Mouse (Mus musculus): ENCODE measurements around the gene Cd69.

The Cd69 gene

DNA sequence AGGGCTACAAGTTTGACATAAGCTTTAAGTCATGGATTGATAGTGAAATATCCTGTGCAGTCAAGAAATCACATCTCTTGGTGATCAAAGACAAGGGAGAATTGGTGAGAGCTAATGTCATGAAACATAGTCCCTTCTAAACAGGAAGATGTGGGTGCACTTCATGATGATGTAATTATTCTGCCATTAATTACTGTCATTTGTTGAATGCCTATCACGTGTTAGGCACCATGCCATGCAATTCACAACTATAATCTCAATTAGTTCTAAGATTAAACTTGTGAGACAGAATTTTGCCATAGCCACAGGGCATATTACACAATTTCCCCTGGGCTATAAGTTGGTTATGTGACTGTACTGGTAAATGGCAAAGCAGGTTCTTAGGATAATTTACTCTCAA lies 28.2 kb downstream of the Cd69 start:
- no peak for DNase-seq (ENCODE audit: low spot score)

DNA sequence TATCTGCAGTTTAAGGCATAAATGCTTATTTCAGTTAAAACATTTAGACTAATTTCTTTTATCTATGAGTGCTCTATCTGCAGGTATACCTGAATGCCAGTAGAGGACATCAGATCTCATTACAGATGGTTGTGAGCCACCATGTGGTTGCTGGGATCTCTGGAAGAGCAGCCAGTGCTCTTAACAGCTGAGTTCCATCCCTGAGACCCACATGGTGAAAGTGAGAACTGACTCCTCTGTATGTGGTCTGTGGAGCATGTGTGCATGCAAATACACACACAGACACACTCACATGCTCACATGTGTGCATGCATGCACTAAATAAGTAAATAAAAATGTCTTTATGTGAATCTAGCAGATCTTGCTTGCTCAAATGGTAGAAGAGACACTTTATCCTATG lies 29.4 kb downstream of the Cd69 start:
- no peak for DNase-seq (ENCODE audit: low spot score)

DNA sequence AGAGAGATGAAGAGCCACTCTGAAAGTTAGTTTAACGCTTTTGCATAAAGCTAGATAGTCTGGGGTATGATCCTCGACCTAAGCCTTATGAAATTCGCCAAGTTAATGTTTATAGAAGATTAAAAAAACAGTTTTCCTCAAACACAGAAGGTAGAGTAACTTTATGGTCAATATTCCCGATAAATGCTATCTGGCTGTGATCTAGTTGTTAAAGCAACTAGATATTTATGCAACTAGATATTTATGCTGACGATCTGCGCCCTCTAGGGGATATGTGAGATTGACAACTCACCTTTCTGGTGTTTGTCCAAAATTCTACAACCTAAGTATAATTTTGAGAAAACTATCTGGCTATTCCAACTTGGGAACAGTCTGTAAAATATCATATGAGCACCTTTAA lies 33.3 kb downstream of the Cd69 start:
- peak; percentile 44 for DNase-seq (ENCODE audit: low spot score)

DNA sequence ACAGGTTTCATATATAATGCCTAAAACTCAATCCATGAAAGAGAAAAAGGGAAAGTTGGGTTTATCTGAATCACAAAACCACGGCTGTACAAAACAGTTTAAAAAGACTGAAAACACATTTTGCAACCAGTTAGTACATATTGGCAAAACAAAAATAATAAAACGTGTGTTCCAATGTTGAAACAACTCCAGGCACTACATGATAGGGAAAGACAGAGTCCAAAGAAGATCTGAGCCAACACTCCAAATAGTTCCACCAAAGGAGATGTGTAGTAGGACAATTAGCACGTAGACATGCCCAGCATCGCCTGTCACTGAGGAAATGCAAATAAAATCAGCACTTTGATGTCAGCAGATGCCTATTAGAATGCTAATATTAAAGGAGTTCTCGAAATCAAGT lies 33.8 kb downstream of the Cd69 start:
- DNase-seq (ENCODE audit: low spot score), result no peak

DNA sequence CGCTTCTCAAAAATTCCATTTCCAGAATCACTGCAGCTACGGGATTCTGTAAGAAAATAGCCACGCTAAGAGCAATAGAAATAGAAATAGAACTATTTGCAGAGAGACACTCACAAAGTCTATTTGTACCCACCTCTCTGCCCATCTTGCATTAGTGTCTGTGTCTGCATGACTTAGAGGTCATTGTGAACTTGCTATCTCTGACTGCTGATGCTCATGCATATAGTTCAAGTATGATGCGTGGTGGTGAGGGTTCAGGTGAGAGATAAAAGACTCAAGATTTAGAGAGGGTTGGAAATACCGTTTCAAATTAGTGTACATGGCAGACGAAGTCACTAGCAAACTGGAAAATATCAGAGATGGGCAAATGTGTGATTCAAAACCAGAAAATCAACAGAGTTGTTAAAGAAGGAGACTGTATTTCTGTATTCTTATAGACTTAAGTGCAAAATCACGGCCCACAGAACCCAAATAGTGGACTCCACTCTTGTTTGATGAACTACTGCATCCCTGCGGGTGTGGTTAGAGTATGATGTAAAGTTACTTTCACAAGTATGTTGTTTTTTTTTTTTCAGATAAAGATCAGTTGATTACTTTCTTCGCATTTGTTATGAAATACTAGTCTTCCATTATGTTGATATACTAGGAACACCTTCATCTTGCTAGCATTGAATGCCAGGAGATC lies 35.5 kb downstream of the Cd69 start:
- no peak for DNase-seq (ENCODE audit: low spot score)

DNA sequence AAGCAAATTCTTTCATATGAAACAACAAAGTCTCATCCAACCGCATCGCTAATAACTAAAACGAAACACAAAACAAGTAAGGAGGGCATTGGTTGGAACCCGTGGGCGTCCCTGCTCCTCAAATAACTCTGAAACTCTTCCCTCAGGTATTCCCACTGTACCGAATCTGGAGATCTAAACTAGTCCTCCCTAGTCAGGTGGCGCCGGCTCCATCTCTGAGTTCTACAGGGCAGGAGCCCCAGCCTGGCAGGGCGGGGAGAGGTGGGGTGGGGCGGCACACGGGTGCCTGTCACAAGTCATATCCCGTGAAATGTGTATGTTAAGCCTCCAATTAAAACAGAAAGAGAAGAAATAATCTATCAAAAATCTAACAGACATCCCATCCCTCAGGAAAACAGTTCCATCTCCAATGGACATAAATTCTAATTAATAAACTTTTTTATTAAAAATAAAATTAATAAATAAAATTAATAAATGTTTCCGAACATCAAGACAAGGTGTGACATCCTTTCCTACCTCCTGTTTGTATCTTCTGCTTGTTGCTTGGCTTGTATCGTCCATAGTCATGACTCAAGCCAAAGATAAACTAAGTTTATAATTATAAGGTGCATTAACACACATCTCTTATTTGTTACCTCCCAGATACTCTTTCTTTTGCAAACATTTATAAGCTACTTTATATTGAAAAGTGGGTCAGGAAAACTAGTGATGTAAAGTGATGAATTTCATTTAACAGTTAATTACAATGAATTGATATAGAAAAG lies 36.8 kb downstream of the Cd69 start:
- DNase-seq (ENCODE audit: low spot score), result peak; percentile 71

DNA sequence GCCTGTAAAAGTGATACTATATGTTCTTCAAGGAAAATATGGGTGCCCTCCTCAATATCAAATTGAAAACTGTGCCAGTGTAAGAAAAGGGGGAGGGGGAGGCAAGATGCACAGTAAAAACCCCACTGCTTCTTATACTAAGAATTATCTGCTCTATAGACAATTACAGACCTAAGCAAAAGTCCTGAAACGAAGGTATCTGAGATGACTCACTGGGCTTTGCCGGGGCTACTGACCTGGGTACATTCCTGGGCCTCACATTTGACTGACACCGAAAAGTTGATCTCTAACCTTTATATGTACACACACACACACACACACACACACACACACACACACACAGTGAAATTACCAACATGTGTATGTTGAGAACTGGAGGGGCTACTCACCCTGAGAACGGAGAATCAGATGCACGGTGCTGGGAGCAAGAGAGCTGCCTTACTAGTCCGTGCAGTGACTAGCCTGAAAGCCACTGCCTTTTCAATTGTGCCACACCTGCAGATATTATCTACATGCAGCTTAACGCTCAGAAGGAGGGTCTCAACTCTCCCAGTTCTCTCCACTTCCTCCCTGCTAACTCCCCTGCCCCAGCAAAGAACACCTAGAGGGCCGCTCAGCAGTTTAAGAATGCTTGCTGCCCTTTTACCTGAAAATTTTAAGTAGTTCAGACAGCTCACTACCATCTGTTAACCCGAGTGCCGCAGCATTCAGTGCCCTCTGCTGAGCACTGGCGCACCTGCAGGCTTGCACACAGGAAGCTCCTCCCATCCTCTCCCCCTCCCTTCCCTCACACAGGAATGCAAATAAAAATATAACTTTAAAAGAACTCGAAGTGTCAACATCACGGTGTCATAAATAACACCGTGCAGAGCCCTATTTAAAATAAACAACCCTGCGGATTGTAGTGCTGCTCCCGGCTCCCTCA lies 37.6 kb downstream of the Cd69 start:
- DNase-seq (ENCODE audit: low spot score), result peak; percentile 95

DNA sequence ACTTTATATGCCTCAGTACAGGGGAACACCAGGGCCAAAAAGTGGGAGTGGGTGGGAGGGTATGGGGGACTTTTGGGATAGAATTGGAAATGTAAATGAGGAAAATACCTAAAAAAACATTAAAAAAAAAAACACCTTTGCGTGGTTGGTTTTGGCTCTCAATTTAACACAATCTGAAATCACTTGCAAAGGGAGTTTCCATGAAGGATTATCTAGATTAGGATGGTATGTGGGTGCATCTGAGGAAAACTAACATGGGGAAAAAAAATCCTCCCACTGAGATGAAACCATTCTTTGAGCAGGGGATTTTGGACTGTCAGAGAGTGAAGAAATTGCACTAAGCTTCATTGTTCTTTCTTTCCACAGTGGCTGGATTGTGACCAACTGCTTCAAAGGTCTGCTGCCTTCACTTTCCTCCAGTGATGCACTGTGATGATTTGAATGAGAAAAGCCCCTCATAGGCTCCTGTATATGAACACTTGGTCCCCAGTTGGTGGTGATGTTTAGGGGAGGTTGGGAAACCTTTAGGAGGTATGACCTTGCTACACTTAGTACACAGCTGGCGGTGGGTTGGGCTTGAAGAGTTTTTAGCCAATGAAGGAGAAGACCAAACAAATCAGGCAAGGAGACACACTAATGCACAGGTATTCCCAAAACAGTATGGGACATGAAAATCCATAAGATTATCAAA lies 38.4 kb downstream of the Cd69 start:
- DNase-seq (ENCODE audit: low spot score), result peak; percentile 74

DNA sequence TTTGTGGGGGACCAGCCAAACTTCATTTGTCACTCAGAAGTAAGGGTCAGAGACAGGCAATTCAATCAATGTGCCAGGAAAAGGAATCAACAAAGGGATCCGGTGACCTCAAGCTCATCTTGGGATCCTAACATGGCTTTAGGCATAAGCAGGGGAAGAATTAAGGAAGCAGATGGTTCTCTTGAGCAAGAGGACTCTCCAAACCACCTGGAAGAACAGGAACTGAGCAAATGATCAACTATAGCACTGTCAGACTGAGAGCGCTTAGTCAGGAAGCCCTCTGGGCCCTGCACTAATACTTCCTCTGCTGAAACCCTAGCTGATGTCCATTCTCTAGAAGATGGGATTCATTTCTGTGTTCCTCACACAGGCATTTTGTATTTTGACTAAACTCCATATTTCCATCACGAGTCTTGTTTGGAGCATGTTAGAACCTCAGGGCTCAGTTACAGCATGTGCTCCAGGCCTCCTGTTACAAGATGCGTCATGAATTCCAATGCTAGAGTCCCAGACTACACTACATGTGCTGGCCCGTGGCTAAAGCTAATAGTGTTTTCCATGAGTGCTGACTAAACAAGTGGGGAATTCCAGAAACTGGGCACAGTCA lies 39.3 kb downstream of the Cd69 start:
- peak; percentile 86 for DNase-seq (ENCODE audit: low spot score)

DNA sequence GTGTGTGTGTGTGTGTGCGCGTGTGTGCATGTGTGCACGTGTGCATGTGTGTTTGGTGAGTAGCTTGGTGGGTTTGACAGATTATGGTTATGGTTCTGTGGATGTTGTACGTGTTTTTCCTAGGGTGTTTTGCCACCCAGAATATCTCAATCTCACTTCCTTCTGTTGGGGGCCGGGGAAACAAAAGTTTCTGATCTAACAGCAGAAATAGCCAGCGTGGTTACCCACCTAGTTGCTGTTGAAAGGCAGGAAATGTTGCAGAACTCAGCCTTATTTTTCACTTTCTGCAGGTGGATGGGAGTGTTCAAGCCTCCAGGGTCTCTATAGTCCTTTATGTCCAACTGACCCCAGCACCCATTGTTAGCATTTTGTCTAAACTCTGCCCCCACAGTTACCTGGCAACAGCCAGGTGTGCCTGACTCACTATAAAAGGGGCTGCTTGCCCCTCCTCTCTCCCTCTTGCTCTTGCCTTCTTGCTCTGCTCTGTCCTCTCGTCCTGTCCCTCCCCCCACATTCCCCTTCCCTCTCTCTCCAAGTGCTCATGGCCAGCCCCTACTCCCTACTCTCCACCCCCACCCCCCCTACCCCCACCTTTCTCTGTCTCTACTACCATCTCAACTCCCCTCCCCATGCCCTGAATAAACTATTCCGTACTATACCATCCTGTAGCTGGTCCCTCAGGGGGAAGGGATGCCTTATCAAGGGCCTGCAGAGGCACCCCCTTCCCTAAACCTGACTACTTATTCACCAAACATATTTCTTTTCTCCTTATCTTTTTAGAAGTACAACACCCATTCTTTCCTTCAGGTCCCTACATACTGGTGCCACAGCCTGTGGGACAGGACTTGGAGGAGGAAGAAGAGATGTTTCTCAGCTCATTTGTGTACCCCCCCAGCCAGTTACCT lies 40.5 kb downstream of the Cd69 start:
- DNase-seq (ENCODE audit: low spot score), result peak; percentile 66

DNA sequence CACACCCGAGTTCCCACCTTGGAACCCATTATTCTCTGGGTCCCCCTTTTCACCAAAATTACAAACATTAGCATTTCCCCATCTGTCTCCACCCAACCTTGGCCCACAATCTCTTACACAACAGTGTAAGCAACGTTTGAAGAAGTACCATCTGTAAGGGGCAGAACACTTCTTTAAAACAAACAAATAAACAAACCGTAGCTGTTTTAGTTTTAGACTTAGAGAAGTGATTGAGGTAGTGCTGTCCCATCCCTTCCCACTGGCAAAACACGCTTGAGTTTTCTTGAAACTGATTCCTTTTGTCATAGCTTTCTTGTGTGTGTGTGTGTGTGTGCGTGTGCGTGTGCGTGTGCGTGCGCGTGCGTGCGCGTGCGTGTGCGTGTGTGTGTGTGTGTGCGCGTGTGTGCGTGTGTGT lies 41.3 kb downstream of the Cd69 start:
- DNase-seq (ENCODE audit: low spot score), result no peak

DNA sequence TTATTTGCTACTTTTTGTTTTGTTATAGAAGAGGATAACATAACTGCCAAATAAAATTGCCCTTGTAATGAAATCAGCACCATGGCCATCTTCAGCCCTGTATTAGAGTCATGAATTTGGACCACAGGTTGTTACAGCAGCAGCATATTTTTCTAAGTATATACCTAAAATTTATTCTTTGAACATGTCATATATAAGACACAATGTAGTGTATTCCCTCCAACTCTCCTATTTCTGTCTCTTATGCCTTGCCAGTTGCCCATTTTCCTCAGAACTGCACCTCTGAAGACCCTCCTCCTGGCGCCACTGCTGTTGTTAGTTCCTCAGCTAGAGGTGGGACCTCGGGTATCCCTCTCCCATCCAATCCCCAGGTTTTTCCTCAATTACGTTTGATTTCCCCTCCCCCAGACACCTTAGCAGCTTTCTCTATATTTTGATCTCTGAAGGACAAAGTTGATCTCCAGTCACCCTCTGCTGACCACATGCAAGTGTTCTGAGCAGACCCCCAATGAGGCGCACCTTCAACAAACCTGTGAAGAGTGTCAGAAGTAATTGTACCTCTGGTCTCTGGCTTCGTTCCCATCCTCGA lies 41.8 kb downstream of the Cd69 start:
- no peak for DNase-seq (ENCODE audit: low spot score)

DNA sequence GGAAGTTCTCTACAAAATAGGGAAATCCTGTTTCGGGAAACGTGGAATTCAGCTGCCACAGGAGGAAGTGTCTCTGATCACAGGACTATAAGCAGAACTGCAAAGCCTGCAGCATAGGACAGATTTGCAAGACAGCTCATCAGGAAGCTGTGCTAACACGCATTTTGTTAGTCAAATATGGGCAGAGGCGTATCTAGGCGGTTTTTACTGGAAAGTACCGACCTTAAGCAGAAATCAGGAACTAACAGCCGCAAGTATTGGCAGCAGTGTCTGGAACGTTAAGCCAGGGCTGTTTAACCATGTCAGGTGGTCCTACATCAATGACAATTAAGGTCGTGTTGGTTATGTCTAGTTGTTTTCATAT lies 42.4 kb downstream of the Cd69 start:
- peak; percentile 90 for DNase-seq (ENCODE audit: low spot score)

DNA sequence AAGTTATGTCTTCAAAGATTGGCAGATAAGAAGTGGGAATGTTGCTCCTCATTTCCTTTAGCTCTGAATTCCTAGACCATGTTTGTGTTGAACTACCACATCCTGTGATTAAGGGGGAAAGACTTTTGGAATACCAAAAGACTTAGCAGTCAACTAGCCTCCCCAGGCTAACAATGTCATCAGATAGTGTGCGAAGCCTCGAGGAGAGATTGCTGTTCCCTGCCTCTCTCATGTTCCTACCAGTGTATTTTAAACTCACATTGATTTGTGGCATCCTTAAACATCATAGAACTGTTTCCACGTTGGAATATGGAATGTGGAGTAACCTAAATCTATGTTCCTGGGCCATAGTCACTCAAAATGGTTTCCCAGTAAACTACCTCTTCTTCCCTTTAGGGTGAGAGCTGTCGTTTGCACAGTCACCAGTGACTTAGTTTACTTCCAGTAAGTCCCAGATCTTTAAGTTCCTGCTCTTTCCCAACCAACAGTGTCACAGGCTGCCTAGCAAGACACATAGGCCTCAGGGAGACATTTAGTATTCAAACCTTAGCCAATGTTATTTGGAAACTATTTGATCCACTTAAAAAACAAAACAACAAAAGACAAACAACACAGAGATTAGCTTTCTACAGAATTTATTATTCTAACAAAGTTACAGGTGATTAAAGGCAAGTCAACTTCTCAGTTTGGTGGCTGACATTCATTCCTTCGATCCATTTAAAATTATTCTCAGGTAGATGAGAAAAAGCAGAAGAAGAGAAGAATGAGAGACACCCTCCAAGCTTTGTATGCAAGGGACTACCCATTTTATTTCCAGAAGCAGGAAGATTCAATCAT lies 43.0 kb downstream of the Cd69 start:
- no peak for DNase-seq (ENCODE audit: low spot score)

DNA sequence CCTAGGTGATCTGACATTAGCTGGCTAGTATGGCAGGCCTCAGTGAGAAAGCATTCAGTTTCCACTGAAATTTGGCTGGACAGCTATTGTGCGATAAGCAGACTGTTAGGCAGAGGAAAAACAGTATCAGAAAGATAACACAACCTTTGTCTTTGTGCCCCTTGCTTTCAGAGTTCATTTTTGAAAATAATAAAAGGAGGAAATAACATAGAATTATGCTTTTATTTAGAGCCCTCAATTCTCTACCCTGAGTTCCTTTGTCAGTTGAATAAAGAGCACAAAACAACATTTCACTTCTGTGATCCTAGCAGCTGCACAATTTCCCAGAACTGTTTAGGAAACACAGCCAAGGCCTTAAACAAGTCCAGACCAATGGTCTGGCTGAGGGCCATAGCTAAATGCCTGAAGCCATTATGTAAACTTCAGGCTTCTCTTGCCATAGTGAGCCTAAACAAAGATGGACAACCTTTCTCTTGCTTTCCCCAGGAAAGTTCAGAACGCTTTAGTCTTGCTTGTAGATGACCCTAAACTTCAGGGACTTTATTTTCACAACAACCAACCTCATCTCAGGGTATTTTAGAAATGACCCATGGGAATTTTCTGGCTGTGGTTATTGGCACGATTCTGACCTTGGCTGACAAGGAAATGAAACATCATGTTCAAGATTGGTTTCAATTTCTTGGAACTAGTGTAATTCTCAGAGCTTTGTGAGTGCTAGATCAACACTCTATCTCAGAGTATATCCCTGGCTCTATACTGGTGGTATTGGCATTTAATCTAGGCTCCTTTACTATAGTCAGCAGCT lies 45.3 kb downstream of the Cd69 start:
- peak; percentile 89 for DNase-seq (ENCODE audit: low spot score)

DNA sequence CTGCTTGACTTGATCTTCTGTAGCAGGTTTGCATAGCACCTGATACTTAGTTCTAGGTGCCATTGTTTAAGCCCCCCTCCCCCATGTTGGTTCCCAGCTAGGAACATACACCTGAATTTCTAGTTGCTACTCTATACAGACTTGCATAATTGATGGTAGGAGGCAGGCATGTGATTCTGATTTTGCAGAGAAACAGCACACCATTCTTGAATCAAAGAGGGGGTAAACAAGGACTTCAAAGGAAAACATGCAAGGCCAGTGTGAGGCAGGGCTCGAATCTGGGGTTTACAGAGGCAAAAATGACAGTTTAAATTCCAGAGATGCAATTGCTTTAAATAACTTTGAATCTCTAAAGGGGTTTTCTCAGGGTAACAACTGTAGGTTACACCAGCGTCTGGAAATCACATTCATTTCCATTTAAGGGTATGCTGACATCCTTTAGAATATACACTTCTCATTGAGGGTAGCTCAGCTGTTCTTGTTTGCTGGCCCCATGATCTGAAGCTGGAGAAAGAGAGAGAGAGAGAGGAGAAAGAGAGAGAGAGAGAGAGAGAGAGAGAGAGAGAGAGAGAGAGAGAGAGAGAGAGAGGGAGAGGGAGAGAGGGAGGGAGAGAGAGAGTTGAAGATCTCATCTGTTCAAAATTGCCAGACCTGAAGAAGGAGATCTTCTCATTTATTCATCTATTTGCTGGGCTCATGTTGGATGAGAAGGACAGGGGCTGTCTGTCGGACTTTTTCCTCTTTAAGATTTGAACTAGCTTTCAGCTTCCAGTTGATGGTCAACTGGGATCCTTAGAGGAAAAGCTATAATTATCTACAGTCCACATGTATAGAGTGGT lies 46.1 kb downstream of the Cd69 start:
- DNase-seq (ENCODE audit: low spot score), result no peak

DNA sequence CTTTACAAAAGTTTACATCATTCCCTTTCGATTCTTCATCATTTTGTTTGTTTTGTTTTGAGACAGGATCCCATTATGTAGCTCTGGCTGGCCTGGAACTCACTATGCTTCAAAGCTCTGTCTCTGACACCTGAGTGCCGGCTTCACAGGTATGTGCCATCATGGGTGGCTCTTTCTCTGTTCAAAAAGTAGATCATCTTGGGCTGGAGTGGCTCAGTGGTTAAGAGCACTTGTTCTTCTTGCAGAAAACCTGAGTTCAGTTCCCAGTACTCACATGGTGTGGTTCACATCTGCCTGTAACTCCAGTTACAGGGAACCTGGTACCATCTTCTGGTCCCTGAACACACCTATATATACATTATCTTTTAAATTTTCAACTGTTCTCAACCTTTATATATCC lies 50.2 kb downstream of the Cd69 start:
- no peak for DNase-seq (ENCODE audit: low spot score)

DNA sequence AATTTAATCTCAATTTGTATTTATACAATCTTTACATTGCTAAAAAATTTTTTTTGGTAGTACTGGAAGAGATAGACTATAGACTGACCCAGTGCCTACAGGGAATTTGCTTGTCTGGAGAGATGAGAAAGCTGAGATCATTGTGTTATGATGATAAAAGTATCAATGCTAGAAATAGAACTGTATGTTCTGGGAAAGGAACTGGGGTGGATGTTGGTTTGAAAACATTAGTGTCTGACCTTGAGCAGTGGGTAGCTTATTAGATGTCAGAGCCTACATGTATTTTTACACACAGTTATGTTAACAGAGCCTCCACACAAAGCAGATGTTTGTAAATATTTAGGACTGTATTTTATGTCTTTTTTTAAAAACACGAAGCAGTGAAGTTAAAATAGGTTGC lies 51.1 kb downstream of the Cd69 start:
- no peak for DNase-seq (ENCODE audit: low spot score)
